Mouse (Mus musculus): Measurements from ENCODE around the gene Atp2b1.

Gene Atp2b1

DNA sequence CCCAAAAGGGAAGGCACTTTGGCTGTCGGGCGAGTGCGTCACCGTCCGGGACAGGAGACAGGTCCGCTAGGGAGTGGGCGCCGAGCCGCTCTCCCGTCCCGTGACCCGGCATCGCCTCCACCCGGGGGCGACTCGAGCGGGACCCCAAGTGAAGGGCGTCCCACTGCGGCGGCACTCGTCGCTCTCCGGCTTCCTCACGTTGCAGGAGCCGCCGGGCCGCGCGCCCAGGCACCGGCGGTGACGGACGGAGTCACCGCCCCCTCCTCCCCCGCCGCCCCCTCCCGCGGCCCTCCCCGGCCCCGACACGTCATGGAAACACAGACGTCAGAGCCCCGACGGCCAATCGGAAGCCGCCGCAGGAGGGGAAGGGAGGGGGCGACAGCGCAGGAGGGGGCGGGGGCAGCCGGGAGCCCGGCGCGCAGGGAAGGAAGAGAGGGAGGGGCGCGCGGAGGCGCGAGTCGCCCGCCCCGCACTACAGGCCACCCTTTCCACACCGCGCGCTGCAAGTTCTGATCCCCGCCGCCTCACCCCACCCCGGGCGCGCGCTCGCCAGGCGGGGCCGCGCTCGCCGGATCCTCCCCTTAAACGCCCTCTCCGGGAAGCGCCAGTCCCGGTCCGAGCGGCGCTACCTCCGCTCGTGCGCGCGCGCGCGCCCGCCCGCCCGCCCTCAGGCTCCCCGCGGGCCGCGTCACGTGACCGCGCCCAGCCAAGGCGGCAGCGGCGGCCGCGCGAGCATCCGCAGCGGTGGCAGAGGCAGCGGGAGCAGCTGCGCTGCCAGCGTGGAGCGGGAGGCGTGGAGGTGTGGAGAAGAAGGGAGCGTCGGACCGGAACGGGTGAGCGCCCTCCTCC is at the start of gene Atp2b1:
TSS of gene Atp2b1 (plus strand) at position 446 of the 849 bp plus-strand sequence.
- peak; percentile 83 for DNase-seq (ENCODE audit: low read depth, low spot score)

DNA sequence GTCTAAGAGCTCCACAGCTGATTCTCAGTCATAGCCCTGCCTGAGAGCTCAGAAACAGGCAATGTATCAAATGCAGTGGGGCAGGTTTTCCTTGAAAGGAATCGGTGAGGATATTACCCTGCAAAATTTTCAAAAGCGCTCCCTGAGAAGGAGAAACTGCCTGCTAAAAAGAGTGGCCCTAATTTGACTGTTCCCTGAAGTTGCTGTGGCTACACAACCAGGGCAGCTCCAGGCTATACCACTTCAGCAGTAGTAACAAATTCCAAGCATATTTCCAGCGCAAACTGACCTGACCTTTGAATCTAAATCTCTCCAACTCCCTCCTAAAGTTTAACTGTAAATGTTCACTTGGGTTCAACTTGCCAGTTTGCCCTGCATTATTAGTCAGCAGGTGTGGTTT is 49.4 kb upstream of the Atp2b1 start:
- DNase-seq (ENCODE audit: low read depth, low spot score): no peak

DNA sequence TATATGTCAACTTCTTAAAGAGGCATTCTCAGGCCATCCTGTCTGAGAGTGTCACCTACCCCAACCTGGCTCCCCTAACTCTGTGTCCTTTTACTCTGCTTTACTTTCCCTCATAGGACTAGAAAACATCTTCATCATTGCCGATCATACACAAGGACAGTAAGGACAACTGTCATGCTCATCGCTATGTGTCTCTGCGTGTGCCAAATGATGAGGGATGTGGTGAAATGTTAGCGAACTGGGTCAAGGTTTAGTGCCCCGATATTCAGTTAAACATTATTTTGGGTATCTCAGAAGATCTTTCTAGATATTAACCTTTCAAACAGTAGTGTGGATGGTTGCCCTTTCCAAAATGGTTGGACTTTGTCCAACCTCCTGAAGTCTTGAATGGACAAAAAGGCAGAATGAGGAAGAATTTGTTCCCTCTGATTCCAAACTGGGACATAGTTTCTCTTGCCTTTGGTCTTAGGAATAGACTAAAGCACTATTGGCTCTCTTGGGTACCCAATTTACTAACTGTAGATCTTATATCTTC is 47.3 kb upstream of the Atp2b1 start:
- no peak for DNase-seq (ENCODE audit: low read depth, low spot score)

DNA sequence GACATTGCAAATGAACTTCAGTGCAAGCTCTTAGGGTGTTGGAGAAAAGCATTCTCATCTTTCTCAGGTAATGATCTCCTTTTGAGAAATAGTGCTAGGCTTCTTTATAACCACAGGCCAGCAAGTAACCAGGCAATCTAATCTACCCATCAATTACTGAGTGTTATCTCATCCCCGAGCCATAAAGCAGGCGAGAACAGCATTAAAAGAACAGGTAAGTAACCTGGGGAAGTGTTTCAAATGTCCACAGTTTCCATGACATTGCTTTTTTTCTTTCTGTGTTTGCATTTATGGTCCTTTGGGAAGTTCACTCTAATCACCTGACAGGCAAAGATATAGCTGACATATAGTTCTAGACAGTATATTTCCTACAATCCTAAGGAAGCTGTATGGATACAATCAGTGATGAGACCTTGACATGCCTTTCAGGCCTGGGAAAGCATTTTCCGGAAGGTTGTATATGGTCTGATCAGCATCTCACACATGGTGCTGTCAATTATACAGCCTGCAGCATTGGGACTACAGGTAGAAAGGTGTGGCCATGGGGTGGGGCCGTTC is 45.8 kb upstream of the Atp2b1 start:
- no peak for DNase-seq (ENCODE audit: low read depth, low spot score)

DNA sequence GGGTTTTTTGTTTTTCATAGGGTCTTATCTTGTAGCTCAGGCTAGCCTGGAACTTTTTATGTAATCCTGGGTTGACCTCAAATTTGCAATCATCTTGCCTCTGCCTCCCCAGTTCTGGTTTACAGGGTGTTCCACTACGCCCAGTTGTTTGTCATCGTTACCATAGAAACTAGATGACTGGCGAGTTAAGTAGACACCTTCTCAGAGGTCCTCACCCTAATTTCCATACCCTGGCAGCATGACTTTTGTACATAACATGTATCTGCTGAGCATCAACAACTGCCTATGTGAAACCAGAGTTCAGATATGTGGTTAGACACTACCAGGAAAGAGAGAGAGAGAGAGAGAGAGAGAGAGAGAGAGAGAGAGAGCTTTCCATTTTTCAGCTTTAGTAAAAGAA is 36.4 kb upstream of the Atp2b1 start:
- peak; percentile 62 for DNase-seq (ENCODE audit: low read depth, low spot score)

DNA sequence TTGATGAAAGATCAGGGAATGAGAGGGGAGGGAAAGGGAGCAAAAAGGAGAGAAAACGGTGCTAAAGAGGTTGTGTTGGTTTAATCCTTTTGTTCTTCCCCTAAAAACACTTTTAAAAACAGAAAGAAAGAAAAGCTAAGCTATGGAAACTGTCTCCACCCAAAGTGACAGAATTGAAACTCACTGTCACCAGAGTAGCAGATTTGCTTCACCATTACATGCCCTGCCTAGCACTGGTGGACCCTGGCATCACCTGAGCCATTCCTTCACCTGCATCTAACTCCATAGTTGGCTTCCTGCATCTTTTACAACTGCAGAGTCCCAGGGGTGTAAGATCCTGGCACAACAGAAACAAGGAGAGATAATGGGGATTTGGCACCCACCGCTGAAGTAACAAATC is 35.6 kb upstream of the Atp2b1 start:
- no peak for DNase-seq (ENCODE audit: low read depth, low spot score)

DNA sequence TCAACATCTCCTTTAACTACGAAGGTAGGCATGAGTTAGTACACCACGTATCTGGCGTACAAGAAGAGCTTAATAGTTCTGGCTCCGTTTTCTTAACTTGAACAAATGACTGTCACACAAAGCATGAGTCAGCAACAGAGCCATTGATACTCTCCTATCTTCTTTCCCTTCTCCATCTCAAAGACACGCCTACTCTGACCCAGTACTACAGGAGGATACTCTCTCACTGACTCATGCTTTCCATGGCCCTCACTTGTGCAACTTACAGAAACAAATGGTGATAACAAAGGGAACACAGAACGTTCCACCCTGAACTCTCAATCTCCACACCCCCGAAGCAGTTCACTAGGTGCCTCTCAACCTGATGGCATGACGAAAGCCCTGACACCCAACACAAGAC is 34.1 kb upstream of the Atp2b1 start:
- DNase-seq (ENCODE audit: low read depth, low spot score): peak; percentile 63

DNA sequence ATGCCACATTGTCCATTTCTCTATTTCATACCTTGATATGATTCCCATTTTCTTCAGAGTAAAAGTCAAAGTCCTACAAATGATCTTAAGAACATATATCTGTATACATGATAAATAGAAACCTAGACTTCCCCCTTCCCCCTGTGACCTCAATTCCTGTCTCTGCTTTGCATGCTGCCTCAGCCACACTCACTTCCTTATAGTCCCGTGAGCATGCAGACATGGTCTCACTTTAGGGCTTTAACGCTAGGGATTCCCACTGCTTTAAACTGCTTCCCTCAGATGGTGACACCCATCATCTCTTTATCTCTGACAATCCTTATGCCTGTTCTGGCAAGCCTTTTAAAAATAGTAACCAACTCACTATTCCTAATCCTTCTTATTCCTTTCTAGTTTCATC is 33.5 kb upstream of the Atp2b1 start:
- DNase-seq (ENCODE audit: low read depth, low spot score): no peak

DNA sequence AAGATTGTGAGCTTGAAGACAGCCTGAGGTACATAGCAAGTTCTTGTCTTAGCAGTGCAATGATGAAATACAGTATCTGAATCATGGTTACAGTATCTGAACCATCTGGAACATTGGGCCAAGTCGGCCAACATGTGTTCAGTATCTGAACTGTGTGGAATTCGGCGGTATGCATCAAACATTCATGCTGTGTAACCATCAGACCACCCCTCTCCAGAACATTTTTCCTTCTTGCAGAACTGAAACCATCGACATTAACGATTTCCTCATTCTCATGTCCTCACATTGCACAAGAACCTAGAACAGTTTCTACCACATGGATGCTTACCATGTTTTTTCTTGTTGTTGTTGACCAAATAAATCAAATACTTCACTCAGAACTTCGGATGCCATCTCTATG is 32.7 kb upstream of the Atp2b1 start:
- DNase-seq (ENCODE audit: low read depth, low spot score): no peak

DNA sequence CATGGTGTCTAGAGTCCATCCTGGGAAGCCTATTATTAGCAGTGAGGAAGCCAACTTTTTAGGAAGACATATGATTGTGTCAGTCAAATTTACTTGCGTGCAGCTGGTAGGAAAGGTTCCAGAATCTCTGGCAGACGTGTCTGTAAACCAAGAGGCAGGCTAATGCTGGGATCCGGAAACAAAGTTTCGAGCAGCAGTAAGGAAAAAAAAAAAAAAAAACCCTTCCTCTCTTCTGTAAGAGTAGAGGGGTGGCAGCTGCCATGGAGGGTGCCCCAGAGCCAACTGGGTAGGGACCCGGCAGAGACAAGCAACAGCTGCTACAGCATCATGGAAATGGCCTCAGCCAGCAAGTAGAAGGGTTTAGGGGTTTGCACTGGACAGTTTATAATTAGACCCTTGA is 31.6 kb upstream of the Atp2b1 start:
- no peak for DNase-seq (ENCODE audit: low read depth, low spot score)

DNA sequence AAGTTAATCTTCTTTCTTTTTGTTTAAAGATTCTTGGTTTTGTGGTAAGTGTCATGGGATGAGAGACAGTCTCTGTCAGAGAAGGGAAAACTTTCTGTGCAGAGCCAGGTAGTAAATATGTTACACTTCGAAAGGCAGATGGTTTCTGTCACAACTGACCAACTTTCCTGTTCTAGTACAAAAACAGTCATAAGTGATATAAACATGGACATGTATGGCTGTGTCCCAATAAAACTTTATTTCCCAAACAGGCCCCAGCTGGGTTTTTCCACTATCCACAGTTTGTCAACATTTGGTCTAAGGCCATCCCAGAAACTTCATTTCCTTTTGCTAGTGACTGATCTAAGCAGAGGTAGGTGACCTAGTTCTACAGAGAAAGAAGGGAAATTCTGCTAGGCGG is 29.8 kb upstream of the Atp2b1 start:
- no peak for DNase-seq (ENCODE audit: low read depth, low spot score)

DNA sequence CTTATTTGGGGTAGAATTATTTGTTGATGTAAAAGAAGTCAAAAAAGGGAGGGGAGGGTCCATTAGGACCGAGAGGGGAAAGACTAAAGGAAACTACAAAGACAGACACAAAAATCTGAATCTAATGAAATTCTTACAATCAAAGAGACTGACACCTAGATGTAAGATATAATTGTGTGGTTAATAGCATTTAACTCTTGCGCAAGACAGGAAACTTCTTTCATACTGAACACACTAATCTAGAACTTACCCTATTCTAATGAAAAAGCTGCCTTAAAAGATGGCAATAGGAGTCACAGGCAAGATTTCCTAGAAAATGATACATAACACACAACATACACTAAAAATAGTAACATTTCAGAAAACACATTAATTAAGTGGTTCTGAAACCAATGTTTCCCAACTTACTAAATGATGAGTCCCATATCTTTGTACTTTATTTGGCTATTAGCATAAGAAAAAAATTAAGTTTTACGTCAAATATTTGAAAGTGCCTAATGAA is 27.4 kb upstream of the Atp2b1 start:
- no peak for DNase-seq (ENCODE audit: low read depth, low spot score)

DNA sequence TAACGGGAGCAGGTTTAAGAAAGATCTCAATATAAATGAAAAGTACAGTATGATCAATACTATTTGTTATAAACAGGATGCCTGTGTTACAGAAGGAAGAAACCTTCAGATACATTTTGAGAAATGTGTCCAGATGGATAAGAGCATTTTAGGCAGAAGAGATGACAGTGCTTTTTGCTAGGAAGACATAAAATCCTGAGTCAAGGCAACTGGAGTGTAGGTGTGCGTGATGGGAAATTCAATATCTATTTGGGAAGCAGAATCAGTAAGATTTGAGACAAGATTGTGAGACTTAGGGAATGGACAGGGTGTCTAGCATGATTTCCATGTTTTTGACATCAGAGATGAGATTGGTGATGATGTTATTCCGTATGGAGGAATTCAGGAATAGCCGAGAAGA is 22.8 kb upstream of the Atp2b1 start:
- DNase-seq (ENCODE audit: low read depth, low spot score): no peak

DNA sequence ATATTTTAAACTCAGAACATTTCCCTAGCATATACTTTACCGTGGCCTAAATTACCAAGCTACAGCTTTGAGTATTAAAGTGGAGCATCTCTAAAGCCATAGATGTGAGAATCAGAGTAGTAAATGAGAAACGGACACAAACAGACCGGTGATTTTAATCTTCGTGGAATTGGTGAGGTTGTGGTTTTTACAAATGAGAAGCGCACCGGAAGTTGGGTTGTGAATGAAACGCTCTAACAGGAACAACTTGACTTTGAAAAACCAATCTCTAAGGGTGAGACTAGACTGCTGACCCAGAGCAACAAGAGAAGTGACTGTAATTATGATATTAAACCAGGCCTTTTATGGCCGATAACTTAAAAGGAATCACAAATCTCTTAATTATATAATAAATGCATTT is 16.7 kb upstream of the Atp2b1 start:
- DNase-seq (ENCODE audit: low read depth, low spot score): no peak

DNA sequence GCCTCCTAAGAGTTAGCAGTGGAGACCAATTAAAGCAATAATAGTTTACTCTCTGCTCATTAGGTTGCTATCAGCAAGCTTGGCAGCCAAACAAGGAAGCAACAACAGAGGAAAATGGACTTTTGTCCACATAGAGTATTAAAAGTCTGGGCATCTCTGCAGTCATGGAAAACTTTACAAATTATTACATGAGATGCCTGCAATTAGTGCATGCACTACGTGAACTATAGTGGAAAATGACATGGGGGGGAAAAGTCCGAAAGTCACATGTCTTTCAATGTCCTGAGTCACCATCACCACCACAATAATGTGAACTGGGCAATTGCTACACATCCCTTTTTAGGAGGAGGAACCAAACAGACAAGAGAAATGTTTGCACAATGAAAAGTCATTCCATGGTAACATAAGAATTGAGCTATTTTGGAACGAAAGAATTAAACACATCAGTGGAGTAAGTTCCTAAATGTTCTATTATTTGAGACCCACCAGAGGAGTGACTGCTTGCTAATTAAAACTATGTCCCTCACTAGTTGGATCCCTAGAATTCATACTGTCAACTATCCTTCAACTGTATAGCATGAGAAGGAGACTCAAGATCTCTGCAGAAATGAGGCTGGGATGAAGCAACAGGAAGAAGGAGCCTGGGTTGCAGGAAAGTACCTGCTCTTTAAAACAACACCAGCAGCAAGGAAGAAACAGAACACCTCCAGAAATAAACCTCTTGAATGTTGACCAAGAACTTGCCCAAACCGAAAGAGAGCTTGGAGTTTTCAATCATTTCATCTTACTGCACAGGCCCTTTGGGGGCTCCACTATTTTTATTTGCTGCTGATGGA is 16.1 kb upstream of the Atp2b1 start:
- no peak for DNase-seq (ENCODE audit: low read depth, low spot score)

DNA sequence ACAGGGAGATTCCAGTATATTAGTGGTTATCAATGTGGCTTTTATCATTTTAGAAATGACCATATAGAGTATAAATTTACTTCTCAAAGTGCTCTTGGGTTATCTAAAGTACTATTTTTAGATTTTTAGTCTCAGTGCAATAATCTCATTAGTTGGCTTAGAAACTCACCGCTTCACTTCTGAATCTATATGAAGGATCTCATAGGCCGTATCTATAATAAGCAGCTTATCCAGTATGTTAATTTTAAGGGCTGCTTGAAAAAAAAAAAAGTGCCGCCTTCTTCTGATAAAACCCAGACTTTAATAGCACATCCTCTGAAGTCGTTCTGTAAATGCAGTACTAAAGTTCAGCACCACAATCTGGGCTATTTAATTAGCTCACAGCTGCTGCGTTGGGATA is 12.7 kb upstream of the Atp2b1 start:
- no peak for DNase-seq (ENCODE audit: low read depth, low spot score)

DNA sequence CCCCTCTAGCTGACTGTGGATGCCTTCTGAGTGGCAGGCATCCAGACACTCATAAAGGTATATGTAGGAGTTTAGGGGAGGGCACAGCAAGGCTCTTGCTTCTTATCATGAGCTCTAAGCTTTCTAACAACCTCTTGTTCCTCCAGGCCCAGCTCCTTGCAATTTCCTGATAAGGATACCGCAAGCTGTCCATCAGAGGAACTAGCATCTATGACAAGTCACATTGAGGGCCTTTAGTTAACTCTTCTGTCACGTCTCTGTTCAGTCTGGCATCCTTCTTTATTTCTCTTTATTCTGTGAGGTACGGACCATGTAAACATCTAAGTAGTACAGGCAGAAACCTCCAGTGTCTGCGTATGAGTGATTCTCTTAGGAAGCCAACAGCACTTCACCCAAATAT is 8.2 kb upstream of the Atp2b1 start:
- peak; percentile 70 for DNase-seq (ENCODE audit: low read depth, low spot score)

DNA sequence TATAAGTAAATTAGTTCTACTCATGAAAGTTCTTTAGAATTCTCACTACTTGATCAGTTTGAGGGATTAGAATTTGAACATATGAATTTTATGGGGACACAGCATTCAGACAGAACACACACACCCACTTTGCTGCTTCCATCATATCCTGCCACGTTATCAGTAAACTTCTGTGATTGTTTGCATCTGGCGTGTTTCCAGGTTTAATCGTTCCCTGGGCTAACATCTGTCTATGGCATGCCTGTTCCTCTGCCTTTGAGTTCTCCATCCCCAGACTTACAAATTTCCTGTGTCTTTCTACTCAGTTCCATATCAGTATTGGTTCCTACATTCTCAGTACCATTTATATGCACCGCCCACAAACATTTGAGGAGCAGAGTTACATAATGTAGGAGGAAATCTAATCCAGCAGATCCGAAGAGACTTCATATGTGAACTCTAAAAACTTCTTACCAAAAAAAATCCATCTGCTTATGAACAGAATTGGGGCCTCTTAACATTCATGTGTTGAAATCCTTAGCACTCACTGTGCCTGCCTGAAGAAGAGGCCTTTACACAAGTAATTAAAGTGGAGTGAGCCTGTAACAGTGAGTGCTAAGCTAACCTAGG is 7.2 kb upstream of the Atp2b1 start:
- DNase-seq (ENCODE audit: low read depth, low spot score): peak; percentile 44

DNA sequence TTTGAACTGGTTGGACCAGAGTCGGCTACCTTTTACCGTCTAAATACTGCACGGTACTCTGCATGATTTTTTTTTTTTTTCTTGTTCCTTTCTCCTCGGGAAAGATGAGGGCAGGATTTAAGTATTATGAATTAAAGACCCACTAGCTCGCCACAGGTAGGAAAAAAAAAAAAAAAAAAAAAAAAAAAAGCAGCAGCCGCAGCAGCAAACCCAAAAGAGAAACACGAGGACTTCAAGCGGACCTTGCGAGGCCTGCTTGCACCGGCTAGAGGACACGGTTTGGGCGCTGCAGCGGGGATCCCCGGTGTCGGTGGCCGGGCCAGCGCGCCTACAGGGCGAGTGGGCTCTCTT is 621 bp upstream of the Atp2b1 start:
- no peak for DNase-seq (ENCODE audit: low read depth, low spot score)

DNA sequence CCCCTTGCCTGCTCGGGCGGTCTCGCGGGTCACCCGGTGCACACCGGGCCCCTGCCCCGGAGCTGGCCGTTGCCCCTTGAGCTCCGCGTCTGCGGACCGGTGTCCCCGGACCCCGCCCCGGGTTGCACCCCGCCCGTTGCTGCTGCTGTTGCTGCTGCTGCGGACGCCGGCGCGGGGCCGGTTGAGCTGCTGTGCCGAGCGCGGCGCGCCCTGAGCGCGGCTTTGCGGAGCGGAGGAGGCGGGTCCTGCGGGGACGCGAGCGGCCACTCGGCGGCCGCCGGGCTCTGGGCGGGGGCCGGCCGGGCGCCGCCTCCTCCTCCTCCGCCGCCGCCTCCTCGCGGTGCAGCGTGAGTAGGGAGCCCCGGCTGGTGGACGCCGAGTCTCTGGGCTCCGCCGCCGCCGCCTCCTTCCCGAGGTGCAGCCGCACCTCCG is 620 bp downstream of the Atp2b1 start:
- peak; percentile 74 for DNase-seq (ENCODE audit: low read depth, low spot score)

DNA sequence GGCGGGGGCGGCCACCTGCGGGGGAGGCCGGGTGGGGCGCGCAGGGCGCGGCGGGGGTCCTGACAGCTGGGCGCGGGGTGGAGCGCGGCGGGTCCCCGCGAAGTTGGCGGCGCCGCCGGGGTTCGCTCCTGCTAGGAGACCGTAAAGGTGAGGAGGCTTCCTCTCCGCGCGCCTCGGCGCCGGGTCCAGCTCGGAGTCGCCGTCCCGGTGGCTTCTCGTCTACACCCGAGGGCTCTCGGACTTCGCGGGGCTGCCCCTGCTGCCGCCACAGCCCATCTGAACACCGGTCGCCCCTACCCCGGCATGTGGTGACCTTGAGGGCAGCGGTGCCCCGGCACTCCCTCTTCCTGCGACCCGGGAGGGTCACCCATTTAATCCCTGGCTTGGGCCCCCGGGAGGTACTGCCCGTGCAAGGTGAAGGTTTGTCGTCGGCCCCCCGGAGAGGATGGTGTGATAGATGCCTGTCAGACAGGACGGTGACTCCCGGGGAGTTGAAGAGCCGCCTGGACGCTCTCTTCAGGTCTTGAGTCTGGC is 1.3 kb downstream of the Atp2b1 start:
- peak; percentile 11 for DNase-seq (ENCODE audit: low read depth, low spot score)

Measured in c-Kit-negative CD71-positive TER-119-positive erythroid progenitor cells, embryonic 14.5 days (primary cell).